Comparison of ENCODE assay signal across 27 mouse cellular contexts in genomic region chr1:55186592-55187210, GRCm38 (mm10). TPM values are rescaled to one million over a fixed set of nuclear protein-coding genes. Genes with fewer than 3 reads are reported as not detected.
DNase-seq lines count a peak whose midpoint lies in the region; ATAC-seq and TF ChIP-seq lines count a peak whose summit lies in the region.
"Had no signal": no experiment of that assay in that cellular context is flagged by ENCODE, and none has a peak within 500 bp of the region (broad histone marks: within the 10 kb centered on the region; RNA-seq: fewer than 3 reads in every experiment).

No protein-coding gene starts in this region.

- 19% methylated on average over 11 of the region's 11 CpGs for WGBS in forebrain, embryonic 12.5 days
- WGBS in forebrain, embryonic 15.5 days: 16% methylated on average over 11 of the region's 11 CpGs
- 23% methylated on average over 11 of the region's 11 CpGs for WGBS in hindbrain, embryonic 10.5 days
- WGBS in hindbrain, postnatal 0 days: 20% methylated on average over 11 of the region's 11 CpGs
- WGBS in midbrain, embryonic 11.5 days: 21% methylated on average over 11 of the region's 11 CpGs
- WGBS in midbrain, embryonic 14.5 days: 14% methylated on average over 11 of the region's 11 CpGs

- peaks cover 10% of the 10 kb centered on the region for H3K4me1 ChIP-seq in forebrain, embryonic 12.5 days
- no peaks in the 10 kb centered on the region for H3K4me1 ChIP-seq in forebrain, embryonic 15.5 days
- H3K4me1 ChIP-seq in hindbrain, embryonic 10.5 days (replicated peaks): peaks cover 14% of the 10 kb centered on the region
- no peaks in the 10 kb centered on the region for H3K4me1 ChIP-seq in hindbrain, postnatal 0 days (ENCODE audit: insufficient read depth, low read length)
- no peaks in the 10 kb centered on the region; the same call in 1 of the 2 replicates for H3K4me1 ChIP-seq in midbrain, embryonic 11.5 days (ENCODE audit: control insufficient read depth, insufficient read depth, low read length)
- H3K4me1 ChIP-seq in midbrain, embryonic 14.5 days (ENCODE audit: control insufficient read depth, insufficient read depth, low read length): no peaks in the 10 kb centered on the region
- H3K4me1 ChIP-seq: embryonic facial prominence, embryonic 15.5 days; limb, embryonic 13.5 days; neural tube, embryonic 15.5 days had no signal

- ATAC-seq in forebrain, embryonic 12.5 days (ENCODE audit: low FRiP score): peak; percentile 60
- no peak for ATAC-seq in forebrain, embryonic 15.5 days (replicated peaks)
- ATAC-seq in hindbrain, postnatal 0 days: no peak
- peak; percentile 81 for ATAC-seq in midbrain, embryonic 11.5 days (ENCODE audit: low FRiP score)
- ATAC-seq in midbrain, embryonic 14.5 days (ENCODE audit: low FRiP score, low TSS enrichment): no peak

- no peaks in the 10 kb centered on the region for H3K27me3 ChIP-seq in forebrain, embryonic 12.5 days
- no peaks in the 10 kb centered on the region for H3K27me3 ChIP-seq in forebrain, embryonic 15.5 days
- H3K27me3 ChIP-seq in hindbrain, embryonic 10.5 days (ENCODE audit: insufficient read depth, poor library complexity, severe bottlenecking): no peaks in the 10 kb centered on the region
- H3K27me3 ChIP-seq in hindbrain, postnatal 0 days (ENCODE audit: insufficient read depth, low read length): no peaks in the 10 kb centered on the region
- no peaks in the 10 kb centered on the region for H3K27me3 ChIP-seq in midbrain, embryonic 11.5 days (ENCODE audit: control insufficient read depth, insufficient read depth, low read length)
- H3K27me3 ChIP-seq in midbrain, embryonic 14.5 days (ENCODE audit: control insufficient read depth, insufficient read depth, low read length): no peaks in the 10 kb centered on the region
- H3K27me3 ChIP-seq: embryonic facial prominence, embryonic 15.5 days; kidney, embryonic 15.5 days; limb, embryonic 13.5 days; lung, embryonic 15.5 days; neural tube, embryonic 15.5 days had no signal

- TF ChIP-seq CTCF in hindbrain, postnatal 0 days (IDR thresholded peaks at IDR 0.05; ENCODE audit: low read depth): no peak

- H3K9me3 ChIP-seq in forebrain, embryonic 12.5 days: no peaks in the 10 kb centered on the region
- no peaks in the 10 kb centered on the region for H3K9me3 ChIP-seq in forebrain, embryonic 15.5 days
- no peaks in the 10 kb centered on the region for H3K9me3 ChIP-seq in hindbrain, embryonic 10.5 days
- no peaks in the 10 kb centered on the region for H3K9me3 ChIP-seq in hindbrain, postnatal 0 days (ENCODE audit: low read length)
- no peaks in the 10 kb centered on the region for H3K9me3 ChIP-seq in midbrain, embryonic 11.5 days (ENCODE audit: control insufficient read depth, low read length)
- H3K9me3 ChIP-seq in midbrain, embryonic 14.5 days (ENCODE audit: control insufficient read depth, low read length): no peaks in the 10 kb centered on the region
- H3K9me3 ChIP-seq: embryonic facial prominence, embryonic 15.5 days; kidney, embryonic 15.5 days; limb, embryonic 13.5 days; lung, embryonic 15.5 days; neural tube, embryonic 15.5 days had no signal

- DNase-seq in hindbrain, embryonic 10.5 days (ENCODE audit: low spot score): no peak
- DNase-seq in hindbrain, postnatal 0 days (ENCODE audit: low spot score): no peak
- DNase-seq in midbrain, embryonic 11.5 days (ENCODE audit: low spot score, missing footprints): no peak
- DNase-seq in midbrain, embryonic 14.5 days: no peak
- peak; percentile 25 for DNase-seq in R1 (ENCODE audit: low read depth, low spot score)
- DNase-seq in left cerebral cortex, postnatal 4 days: no peak
- DNase-seq: adrenal gland, postnatal 25 days; cerebellum, adult 18-20 months; cerebellum, postnatal 10 days; gastrocnemius, postnatal 25 days; heart, adult 18-20 months; heart, postnatal 14 days; kidney, adult 18-20 months; kidney, postnatal 25 days; retina, postnatal 1 day; right cerebral cortex, postnatal 14 days; thymus, postnatal 4 days had no signal

- H3K36me3 ChIP-seq in forebrain, embryonic 12.5 days (replicated peaks): no peaks in the 10 kb centered on the region
- H3K36me3 ChIP-seq in forebrain, embryonic 15.5 days: no peaks in the 10 kb centered on the region; the same call in 1 of the 2 replicates
- peaks cover 3% of the 10 kb centered on the region; the same call in 1 of the 2 replicates for H3K36me3 ChIP-seq in hindbrain, embryonic 10.5 days
- no peaks in the 10 kb centered on the region for H3K36me3 ChIP-seq in hindbrain, postnatal 0 days (ENCODE audit: insufficient read depth, low read length)
- H3K36me3 ChIP-seq in midbrain, embryonic 11.5 days (ENCODE audit: control insufficient read depth, insufficient read depth, low read length): no peaks in the 10 kb centered on the region
- no peaks in the 10 kb centered on the region for H3K36me3 ChIP-seq in midbrain, embryonic 14.5 days (ENCODE audit: control insufficient read depth, insufficient read depth, low read length)

- H3K9ac ChIP-seq in forebrain, embryonic 12.5 days: no peak overlapping the region
- H3K9ac ChIP-seq in forebrain, embryonic 15.5 days (replicated peaks): no peak overlapping the region
- H3K9ac ChIP-seq in hindbrain, postnatal 0 days (replicated peaks; ENCODE audit: low read length): no peak overlapping the region
- H3K9ac ChIP-seq in midbrain, embryonic 11.5 days (ENCODE audit: low read length): peak overlapping the region; percentile 17; the same call in 1 of the 2 replicates
- H3K9ac ChIP-seq in midbrain, embryonic 14.5 days (replicated peaks; ENCODE audit: low read length): no peak overlapping the region
- H3K9ac ChIP-seq: embryonic facial prominence, embryonic 15.5 days; kidney, embryonic 15.5 days; limb, embryonic 13.5 days; lung, embryonic 15.5 days; neural tube, embryonic 15.5 days had no signal

- H3K4me3 ChIP-seq in forebrain, embryonic 12.5 days (replicated peaks): no peak overlapping the region
- H3K4me3 ChIP-seq in forebrain, embryonic 15.5 days: no peak overlapping the region
- peak overlapping the region; percentile 9; the same call in 1 of the 2 replicates for H3K4me3 ChIP-seq in hindbrain, embryonic 10.5 days
- H3K4me3 ChIP-seq in hindbrain, postnatal 0 days (ENCODE audit: low read length): no peak overlapping the region
- no peak overlapping the region for H3K4me3 ChIP-seq in midbrain, embryonic 11.5 days (ENCODE audit: low read depth, low read length)
- no peak overlapping the region for H3K4me3 ChIP-seq in midbrain, embryonic 14.5 days (replicated peaks; ENCODE audit: low read depth, low read length)
- H3K4me3 ChIP-seq: embryonic facial prominence, embryonic 15.5 days; kidney, embryonic 15.5 days; left cerebral cortex, adult 2 months; limb, embryonic 13.5 days; lung, embryonic 15.5 days; neural tube, embryonic 15.5 days had no signal

- no peak overlapping the region; the same call in 1 of the 2 replicates for H3K4me2 ChIP-seq in forebrain, embryonic 12.5 days
- no peak overlapping the region for H3K4me2 ChIP-seq in forebrain, embryonic 15.5 days (replicated peaks)
- H3K4me2 ChIP-seq in hindbrain, postnatal 0 days (ENCODE audit: low read depth, low read length): no peak overlapping the region
- H3K4me2 ChIP-seq in midbrain, embryonic 11.5 days: peak overlapping the region; percentile 18; the same call in 1 of the 2 replicates
- H3K4me2 ChIP-seq in midbrain, embryonic 14.5 days (ENCODE audit: low read length): no peak overlapping the region
- H3K4me2 ChIP-seq: embryonic facial prominence, embryonic 15.5 days; heart, embryonic 11.5 days; kidney, embryonic 15.5 days; limb, embryonic 13.5 days; liver, embryonic 11.5 days; lung, embryonic 15.5 days; neural tube, embryonic 15.5 days had no signal

- H3K27ac ChIP-seq in forebrain, embryonic 12.5 days: no peak overlapping the region
- H3K27ac ChIP-seq in forebrain, embryonic 15.5 days (replicated peaks): no peak overlapping the region
- H3K27ac ChIP-seq in hindbrain, embryonic 10.5 days: peak overlapping the region; percentile 79
- no peak overlapping the region for H3K27ac ChIP-seq in hindbrain, postnatal 0 days
- H3K27ac ChIP-seq in midbrain, embryonic 11.5 days (ENCODE audit: low read depth, low read length): no peak overlapping the region
- no peak overlapping the region for H3K27ac ChIP-seq in midbrain, embryonic 14.5 days (replicated peaks; ENCODE audit: low read depth, low read length)
- H3K27ac ChIP-seq: embryonic facial prominence, embryonic 15.5 days; kidney, embryonic 15.5 days; left cerebral cortex, adult 2 months; limb, embryonic 13.5 days; lung, embryonic 15.5 days; neural tube, embryonic 15.5 days had no signal

- intact Hi-C loops in left cerebral cortex, postnatal 4 days (cut with DNase I): no loop called here

RNA-seq across cellular contexts. Expression of gene Rftn2, which starts 39.9 kb away (rescaled TPM):
- polyA plus RNA-seq in forebrain, embryonic 12.5 days (2016; fragmentation: Nextera tagmentation; extraction: Ambion mirVana): 10.8 and 11.4 TPM in 2 replicates
- polyA plus RNA-seq in forebrain, embryonic 15.5 days (2015; fragmentation: Nextera tagmentation; extraction: Ambion mirVana): 12.7 and 13.4 TPM in 2 replicates
- polyA plus RNA-seq in hindbrain, embryonic 10.5 days (2016; fragmentation: Nextera tagmentation; extraction: Ambion mirVana): 7.3 and 8.5 TPM in 2 replicates
- total RNA-seq in hindbrain, postnatal 0 days (2014; rRNA removed): 11.2 and 14.2 TPM in 2 replicates
- polyA plus RNA-seq in hindbrain, postnatal 0 days (2015; fragmentation: Nextera tagmentation; extraction: Ambion mirVana): 14.9 and 19.9 TPM in 2 replicates
- polyA plus RNA-seq in midbrain, embryonic 11.5 days (2014; fragmentation: Nextera tagmentation; extraction: Ambion mirVana): 6.4 and 7.3 TPM in 2 replicates
- polyA plus RNA-seq in midbrain, embryonic 14.5 days (2014; fragmentation: Nextera tagmentation; extraction: Ambion mirVana): 8.7 and 9.5 TPM in 2 replicates
- 10 to 100 TPM; 13.0 to 13.6 TPM for total RNA-seq in left cerebral cortex, postnatal 4 days (2021)

RNA-seq across cellular contexts. Expression of gene Mars2, which starts 50.3 kb away (rescaled TPM):
- 4.0 and 4.7 TPM in 2 replicates for polyA plus RNA-seq in forebrain, embryonic 12.5 days (2016; fragmentation: Nextera tagmentation; extraction: Ambion mirVana)
- polyA plus RNA-seq in forebrain, embryonic 15.5 days (2015; fragmentation: Nextera tagmentation; extraction: Ambion mirVana): 4.3 and 4.4 TPM in 2 replicates
- polyA plus RNA-seq in hindbrain, embryonic 10.5 days (2016; fragmentation: Nextera tagmentation; extraction: Ambion mirVana): 2.7 and 3.2 TPM in 2 replicates
- 9.3 and 10.6 TPM in 2 replicates for total RNA-seq in hindbrain, postnatal 0 days (2014; rRNA removed)
- polyA plus RNA-seq in hindbrain, postnatal 0 days (2015; fragmentation: Nextera tagmentation; extraction: Ambion mirVana): 2.4 and 2.6 TPM in 2 replicates
- 2.8 and 2.9 TPM in 2 replicates for polyA plus RNA-seq in midbrain, embryonic 11.5 days (2014; fragmentation: Nextera tagmentation; extraction: Ambion mirVana)
- 4.1 and 4.4 TPM in 2 replicates for polyA plus RNA-seq in midbrain, embryonic 14.5 days (2014; fragmentation: Nextera tagmentation; extraction: Ambion mirVana)
- 10 to 100 TPM; 16.8 to 20.0 TPM for total RNA-seq in left cerebral cortex, postnatal 4 days (2021)

RNA-seq across cellular contexts. Expression of gene Mob4, which starts 55.7 kb away (rescaled TPM):
- 148 and 157 TPM in 2 replicates for polyA plus RNA-seq in forebrain, embryonic 12.5 days (2016; fragmentation: Nextera tagmentation; extraction: Ambion mirVana)
- 175 and 182 TPM in 2 replicates for polyA plus RNA-seq in forebrain, embryonic 15.5 days (2015; fragmentation: Nextera tagmentation; extraction: Ambion mirVana)
- 117 and 138 TPM in 2 replicates for polyA plus RNA-seq in hindbrain, embryonic 10.5 days (2016; fragmentation: Nextera tagmentation; extraction: Ambion mirVana)
- total RNA-seq in hindbrain, postnatal 0 days (2014; rRNA removed): 53.6 and 62.9 TPM in 2 replicates
- polyA plus RNA-seq in hindbrain, postnatal 0 days (2015; fragmentation: Nextera tagmentation; extraction: Ambion mirVana): 141 and 146 TPM in 2 replicates
- 148 and 177 TPM in 2 replicates for polyA plus RNA-seq in midbrain, embryonic 11.5 days (2014; fragmentation: Nextera tagmentation; extraction: Ambion mirVana)
- polyA plus RNA-seq in midbrain, embryonic 14.5 days (2014; fragmentation: Nextera tagmentation; extraction: Ambion mirVana): 183 and 196 TPM in 2 replicates
- 10 to 100 TPM; 77.6 to 79.9 TPM for total RNA-seq in left cerebral cortex, postnatal 4 days (2021)

Comparison
In these comparisons a context has a peak if more than half of its experiments do, and no peak if none do; other contexts are left out.
1. ATAC-seq: peak in forebrain, embryonic 12.5 days (single experiment) and midbrain, embryonic 11.5 days (single experiment); none in forebrain, embryonic 15.5 days (single experiment), hindbrain, postnatal 0 days (single experiment) and midbrain, embryonic 14.5 days (single experiment).